Mouse (Mus musculus): ENCODE data around the gene Gm29094. TPM values are rescaled to one million over a fixed set of nuclear protein-coding genes. Genes with fewer than 3 reads are reported as not detected.
"Not testable (repeated sequence)": the region's sequence is repeated elsewhere in the genome, so short reads cannot be mapped to it uniquely, and the experiment has no call there.

The Gm29094 gene
- polyA plus RNA-seq, 1 experiment from 2014 or later: not detected

DNA sequence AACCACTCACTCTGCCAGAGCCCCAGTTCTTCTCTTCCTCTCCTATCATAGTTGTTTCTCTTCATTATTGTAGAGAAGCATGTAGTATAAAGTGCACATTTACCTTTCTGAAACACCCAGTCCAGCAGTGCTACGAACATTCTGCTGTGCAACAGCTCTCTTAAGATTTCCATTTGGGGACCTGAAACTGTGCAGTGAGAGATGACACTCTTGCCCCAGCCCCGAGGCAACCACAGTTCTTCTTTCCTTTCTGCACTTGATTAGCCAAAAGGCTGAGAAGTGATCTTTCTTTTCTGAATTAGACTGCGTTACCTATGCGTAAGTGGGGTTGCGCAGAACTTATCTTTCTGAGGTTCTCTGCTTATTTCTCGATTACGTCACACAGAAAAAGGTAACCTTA, 28.9 kb downstream of the Gm29094 start:
- no peak for DNase-seq (ENCODE audit: low spot score)
- H3K27me3 ChIP-seq (ENCODE audit: control insufficient read depth, insufficient read depth, low read length): no peaks in the 10 kb centered on the region
- no peak overlapping the region for H3K27ac ChIP-seq (ENCODE audit: low read depth, low read length)
- no peak overlapping the region for H3K9ac ChIP-seq (ENCODE audit: low read depth, low read length)
- 93% methylated on average over 7 of the region's 7 CpGs for WGBS
- H3K4me2 ChIP-seq (replicated peaks; ENCODE audit: low read depth, low read length): no peak overlapping the region
- no peaks in the 10 kb centered on the region for H3K9me3 ChIP-seq (ENCODE audit: control insufficient read depth, low read length)
- no peak overlapping the region for H3K4me3 ChIP-seq (ENCODE audit: low read depth, low read length)
- no peaks in the 10 kb centered on the region for H3K36me3 ChIP-seq (ENCODE audit: control insufficient read depth, insufficient read depth, low read length)
- ATAC-seq (ENCODE audit: low FRiP score): no peak
- H3K4me1 ChIP-seq (replicated peaks; ENCODE audit: control insufficient read depth, insufficient read depth, low read length): no peaks in the 10 kb centered on the region

DNA sequence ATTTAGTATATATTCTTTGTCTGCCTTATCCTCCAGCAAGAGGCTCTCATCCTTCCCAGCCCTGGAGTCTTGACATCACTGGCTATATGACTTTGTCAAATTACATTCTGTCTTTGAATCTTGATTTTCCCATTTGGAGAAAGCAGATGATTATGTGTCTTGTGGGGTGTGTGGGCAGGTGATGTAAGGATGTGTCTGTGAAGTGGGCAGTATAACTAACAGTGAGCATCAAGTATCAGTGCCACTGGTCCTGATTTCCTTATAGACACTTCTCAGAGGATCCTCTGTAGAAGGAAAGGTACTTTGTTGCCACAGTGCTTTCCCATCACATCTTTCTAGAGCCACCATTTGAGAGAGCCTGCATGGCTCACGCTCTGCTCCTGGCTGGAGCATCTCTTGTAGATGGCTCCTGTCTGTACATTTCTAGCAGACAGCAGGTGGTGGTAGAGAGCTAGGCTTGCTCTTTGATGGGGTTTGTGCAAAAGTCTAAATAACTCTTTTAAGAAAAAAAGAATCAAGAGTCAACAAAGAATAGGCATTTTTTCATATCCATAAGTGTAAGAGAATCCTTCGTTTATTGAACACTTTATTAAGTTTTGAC, 31.8 kb downstream of the Gm29094 start:
- not testable (repeated sequence) for DNase-seq (ENCODE audit: low spot score); H3K4me2 ChIP-seq (replicated peaks; ENCODE audit: low read depth, low read length); H3K4me3 ChIP-seq (ENCODE audit: low read depth, low read length); H3K27ac ChIP-seq (ENCODE audit: low read depth, low read length); H3K36me3 ChIP-seq (ENCODE audit: control insufficient read depth, insufficient read depth, low read length); H3K4me1 ChIP-seq (replicated peaks; ENCODE audit: control insufficient read depth, insufficient read depth, low read length); H3K9me3 ChIP-seq (ENCODE audit: control insufficient read depth, low read length); H3K9ac ChIP-seq (ENCODE audit: low read depth, low read length); H3K27me3 ChIP-seq (ENCODE audit: control insufficient read depth, insufficient read depth, low read length)
- 76% methylated on average over 1 of the region's 2 CpGs for WGBS
- 0 out of 2 replicates have a peak, but pooled peaks have one; percentile 28 for ATAC-seq (ENCODE audit: low FRiP score)

DNA sequence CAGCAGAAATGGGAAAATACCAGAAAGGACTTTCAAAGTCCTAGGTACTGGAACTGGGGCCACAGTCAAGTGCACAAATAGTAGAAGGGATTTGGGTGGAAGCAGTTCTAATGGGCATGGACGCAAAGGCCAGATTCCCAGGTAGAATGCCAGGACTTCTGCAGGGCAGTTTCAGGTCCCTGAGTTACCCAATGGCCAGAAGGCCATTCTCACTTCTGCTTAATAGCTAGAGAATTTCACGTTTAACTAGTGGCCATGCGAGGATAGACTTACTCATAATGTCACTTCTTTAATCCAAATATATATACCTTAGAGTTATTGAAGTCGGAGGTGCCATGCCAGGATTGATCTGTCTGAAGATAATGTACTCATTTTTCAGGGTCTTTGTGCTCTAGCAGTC, 38.0 kb downstream of the Gm29094 start:
- not testable (repeated sequence) for H3K27ac ChIP-seq (ENCODE audit: low read depth, low read length); H3K4me2 ChIP-seq (replicated peaks; ENCODE audit: low read depth, low read length); H3K4me1 ChIP-seq (replicated peaks; ENCODE audit: control insufficient read depth, insufficient read depth, low read length); H3K36me3 ChIP-seq (ENCODE audit: control insufficient read depth, insufficient read depth, low read length); H3K27me3 ChIP-seq (ENCODE audit: control insufficient read depth, insufficient read depth, low read length); H3K9ac ChIP-seq (ENCODE audit: low read depth, low read length); ATAC-seq (ENCODE audit: low FRiP score); DNase-seq (ENCODE audit: low spot score); H3K9me3 ChIP-seq (ENCODE audit: control insufficient read depth, low read length); H3K4me3 ChIP-seq (ENCODE audit: low read depth, low read length)
- WGBS: 86% methylated on average over 4 of the region's 4 CpGs

DNA sequence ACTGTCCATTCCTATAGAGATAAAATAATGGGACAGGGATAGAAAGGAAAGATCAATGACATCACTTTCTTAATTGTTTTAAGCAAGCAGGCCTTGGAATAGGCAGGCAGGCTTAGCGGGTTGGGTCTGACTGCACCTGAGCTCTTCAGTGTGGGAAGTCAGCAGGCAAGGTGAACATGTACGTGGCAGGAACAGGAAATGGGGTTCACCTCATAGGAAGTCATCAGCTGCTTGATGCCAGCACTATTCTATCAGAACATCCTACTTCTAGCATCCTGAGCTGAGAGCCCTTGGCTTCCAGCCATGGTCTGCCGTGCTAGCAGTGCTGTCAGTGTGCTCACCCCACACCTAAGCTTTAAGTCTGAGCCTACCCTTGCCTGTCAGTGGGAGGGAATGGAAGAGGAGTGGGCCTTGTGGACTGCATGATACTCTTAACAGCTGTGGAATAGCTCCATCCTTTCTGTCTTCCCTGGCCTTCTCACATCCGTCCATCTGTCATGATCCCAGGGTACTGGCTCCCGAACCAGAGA, 39.9 kb downstream of the Gm29094 start:
- not testable (repeated sequence) for H3K4me3 ChIP-seq (ENCODE audit: low read depth, low read length); DNase-seq (ENCODE audit: low spot score); H3K27me3 ChIP-seq (ENCODE audit: control insufficient read depth, insufficient read depth, low read length); H3K36me3 ChIP-seq (ENCODE audit: control insufficient read depth, insufficient read depth, low read length); H3K4me2 ChIP-seq (replicated peaks; ENCODE audit: low read depth, low read length); ATAC-seq (ENCODE audit: low FRiP score); H3K4me1 ChIP-seq (replicated peaks; ENCODE audit: control insufficient read depth, insufficient read depth, low read length); H3K9me3 ChIP-seq (ENCODE audit: control insufficient read depth, low read length); H3K27ac ChIP-seq (ENCODE audit: low read depth, low read length); H3K9ac ChIP-seq (ENCODE audit: low read depth, low read length)
- 88% methylated on average over 4 of the region's 5 CpGs for WGBS

DNA sequence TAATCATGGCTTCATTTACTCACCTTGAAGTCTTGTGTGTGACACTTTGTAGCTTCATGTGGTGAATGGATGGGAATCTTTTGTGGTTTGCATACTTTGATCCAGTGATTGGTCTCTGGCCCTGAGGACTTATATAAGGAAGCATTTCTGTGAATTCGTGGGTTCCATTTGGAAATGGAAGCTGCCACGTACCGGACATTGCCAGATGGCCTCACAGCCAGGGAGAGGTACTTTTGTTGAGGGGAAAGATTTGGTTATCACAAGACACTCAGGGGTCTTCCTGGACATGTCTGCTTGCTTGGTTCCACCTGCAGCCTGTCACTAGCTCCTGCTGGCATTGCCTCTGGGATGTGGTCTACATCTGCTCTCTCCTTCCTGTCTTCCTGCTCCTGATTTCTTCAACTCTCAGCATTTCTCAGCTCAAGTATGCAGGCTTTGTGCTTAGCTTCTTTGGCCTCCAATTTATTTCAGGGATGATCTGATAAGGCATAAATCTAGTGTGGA, 41.4 kb downstream of the Gm29094 start:
- H3K27me3 ChIP-seq (ENCODE audit: control insufficient read depth, insufficient read depth, low read length); H3K9ac ChIP-seq (ENCODE audit: low read depth, low read length); H3K27ac ChIP-seq (ENCODE audit: low read depth, low read length); H3K4me1 ChIP-seq (replicated peaks; ENCODE audit: control insufficient read depth, insufficient read depth, low read length); DNase-seq (ENCODE audit: low spot score); ATAC-seq (ENCODE audit: low FRiP score); H3K9me3 ChIP-seq (ENCODE audit: control insufficient read depth, low read length); H3K36me3 ChIP-seq (ENCODE audit: control insufficient read depth, insufficient read depth, low read length); H3K4me2 ChIP-seq (replicated peaks; ENCODE audit: low read depth, low read length); H3K4me3 ChIP-seq (ENCODE audit: low read depth, low read length): not testable (repeated sequence)
- 84% methylated on average over 3 of the region's 3 CpGs for WGBS

DNA sequence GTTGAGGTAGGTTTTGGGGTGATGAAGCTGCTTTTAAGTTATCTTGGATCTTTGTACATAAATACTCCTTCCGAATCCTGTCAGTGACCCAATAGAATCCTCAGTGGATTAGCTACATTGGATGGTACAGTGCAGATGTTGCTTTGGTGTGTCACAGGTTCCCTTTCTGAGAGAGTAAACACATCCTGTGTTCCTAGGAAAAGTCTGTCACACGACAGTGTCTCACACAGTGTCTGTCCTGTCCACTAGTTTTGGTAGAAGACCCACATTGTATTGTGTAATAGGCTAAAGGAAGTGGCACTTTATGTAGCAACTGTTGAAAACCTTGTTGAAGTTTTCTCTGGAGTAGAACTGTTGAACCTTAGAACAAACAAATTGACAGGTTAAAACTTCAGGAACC, 54.2 kb downstream of the Gm29094 start:
- H3K9me3 ChIP-seq (ENCODE audit: control insufficient read depth, low read length): no peaks in the 10 kb centered on the region
- no peaks in the 10 kb centered on the region for H3K4me1 ChIP-seq (replicated peaks; ENCODE audit: control insufficient read depth, insufficient read depth, low read length)
- H3K4me3 ChIP-seq (ENCODE audit: low read depth, low read length): no peak overlapping the region
- WGBS: 90% methylated on average over 2 of the region's 2 CpGs
- H3K27ac ChIP-seq (ENCODE audit: low read depth, low read length): no peak overlapping the region
- no peak overlapping the region for H3K9ac ChIP-seq (ENCODE audit: low read depth, low read length)
- no peaks in the 10 kb centered on the region for H3K36me3 ChIP-seq (ENCODE audit: control insufficient read depth, insufficient read depth, low read length)
- H3K27me3 ChIP-seq (ENCODE audit: control insufficient read depth, insufficient read depth, low read length): no peaks in the 10 kb centered on the region
- ATAC-seq (ENCODE audit: low FRiP score): no peak
- no peak for DNase-seq (ENCODE audit: low spot score)
- no peak overlapping the region for H3K4me2 ChIP-seq (replicated peaks; ENCODE audit: low read depth, low read length)

DNA sequence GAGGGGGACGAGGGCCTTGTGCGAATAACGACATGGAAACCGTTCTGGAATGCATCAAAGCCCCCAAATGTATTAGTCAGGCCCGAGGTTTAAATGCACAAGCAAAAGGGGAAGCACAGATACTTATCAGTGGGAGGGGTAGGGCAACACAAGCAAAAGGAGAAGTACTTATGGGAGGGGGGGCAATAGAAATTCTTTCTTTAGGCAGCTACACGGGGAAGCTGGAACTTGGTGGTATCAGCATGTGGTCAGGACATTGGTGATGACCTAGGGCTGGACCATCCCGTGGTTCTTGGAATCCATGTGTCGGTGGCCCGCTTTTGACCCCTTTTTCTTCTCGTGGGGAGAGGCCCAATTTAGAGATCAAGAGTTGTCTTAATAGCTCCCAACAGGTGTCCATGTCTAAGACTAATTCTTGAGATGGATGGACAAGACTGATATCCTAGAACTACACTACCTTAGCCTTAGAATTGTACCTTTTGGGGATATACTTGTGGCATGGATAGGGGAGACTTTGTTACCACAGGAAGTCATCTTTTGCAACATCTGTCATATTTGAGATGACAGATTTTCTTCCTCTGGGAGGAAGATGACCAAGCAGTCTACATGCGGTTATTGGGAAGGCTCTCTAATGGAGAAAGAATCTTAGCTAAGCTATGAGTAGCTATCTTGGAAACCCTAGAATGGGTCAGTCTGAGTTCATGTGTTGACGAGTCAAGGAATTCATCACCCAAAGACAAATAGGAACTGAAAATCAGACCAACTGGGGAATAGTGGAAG, 57.6 kb downstream of the Gm29094 start:
- ATAC-seq (ENCODE audit: low FRiP score) (no peak), DNase-seq (ENCODE audit: low spot score) (no peak)
- Histone ChIP-seq H3K36me3 (ENCODE audit: control insufficient read depth, insufficient read depth, low read length) (no peaks in the 10 kb centered on the region), H3K27me3 (ENCODE audit: control insufficient read depth, insufficient read depth, low read length) (no peaks in the 10 kb centered on the region), H3K4me3 (ENCODE audit: low read depth, low read length) (no peak overlapping the region), H3K27ac (ENCODE audit: low read depth, low read length) (no peak overlapping the region), H3K9me3 (ENCODE audit: control insufficient read depth, low read length) (no peaks in the 10 kb centered on the region), H3K4me2 (replicated peaks; ENCODE audit: low read depth, low read length) (no peak overlapping the region), H3K4me1 (replicated peaks; ENCODE audit: control insufficient read depth, insufficient read depth, low read length) (no peaks in the 10 kb centered on the region), H3K9ac (ENCODE audit: low read depth, low read length) (no peak overlapping the region)
- 87% methylated on average over 12 of the region's 12 CpGs for WGBS

DNA sequence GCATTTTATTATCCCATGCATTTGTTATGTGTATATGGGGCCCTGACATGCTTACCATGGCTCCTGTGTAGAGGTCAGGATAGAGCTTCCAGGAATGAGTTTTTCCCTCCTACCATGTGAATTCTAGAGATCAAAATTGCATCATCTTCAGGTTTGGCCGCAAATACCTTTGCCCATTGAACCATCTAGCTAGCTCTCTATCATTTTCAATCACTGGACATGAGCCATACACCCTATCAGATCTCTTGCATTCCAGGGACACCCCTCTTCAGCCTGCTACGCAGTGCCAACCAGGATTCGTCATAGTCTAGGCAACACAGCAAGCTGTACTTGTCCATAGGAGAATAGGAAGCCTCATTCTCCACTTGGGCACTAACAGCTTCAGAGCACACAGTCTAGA, 64.8 kb downstream of the Gm29094 start:
- H3K4me2 ChIP-seq (replicated peaks; ENCODE audit: low read depth, low read length): no peak overlapping the region
- H3K4me3 ChIP-seq (ENCODE audit: low read depth, low read length): no peak overlapping the region
- WGBS: 92% methylated on average over 3 of the region's 3 CpGs
- H3K9ac ChIP-seq (ENCODE audit: low read depth, low read length): no peak overlapping the region
- H3K9me3 ChIP-seq (ENCODE audit: control insufficient read depth, low read length): no peaks in the 10 kb centered on the region
- H3K27me3 ChIP-seq (ENCODE audit: control insufficient read depth, insufficient read depth, low read length): no peaks in the 10 kb centered on the region
- no peaks in the 10 kb centered on the region for H3K36me3 ChIP-seq (ENCODE audit: control insufficient read depth, insufficient read depth, low read length)
- no peaks in the 10 kb centered on the region for H3K4me1 ChIP-seq (replicated peaks; ENCODE audit: control insufficient read depth, insufficient read depth, low read length)
- no peak for DNase-seq (ENCODE audit: low spot score)
- no peak for ATAC-seq (ENCODE audit: low FRiP score)
- no peak overlapping the region for H3K27ac ChIP-seq (ENCODE audit: low read depth, low read length)

DNA sequence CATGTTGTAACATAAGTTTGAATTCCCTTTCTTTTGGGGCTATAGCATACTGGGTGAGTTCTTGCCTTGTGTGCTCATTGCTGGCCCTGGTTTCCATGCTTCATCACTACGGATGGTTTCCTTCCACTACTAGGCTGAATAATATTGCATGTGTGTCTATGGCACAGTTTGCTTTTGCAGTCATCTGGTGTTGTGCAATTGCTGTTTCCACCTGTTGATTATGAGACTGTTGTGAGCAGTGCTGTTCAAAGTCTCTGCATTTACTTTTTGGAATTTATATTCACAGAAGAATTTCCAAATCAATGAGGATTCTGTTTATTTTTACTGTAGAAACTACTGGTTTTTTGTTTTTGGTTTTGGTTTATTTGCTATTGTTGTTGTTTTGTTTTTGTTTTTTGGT, 65.4 kb downstream of the Gm29094 start:
- Histone ChIP-seq H3K9me3 (ENCODE audit: control insufficient read depth, low read length) (no peaks in the 10 kb centered on the region), H3K9ac (ENCODE audit: low read depth, low read length) (no peak overlapping the region), H3K36me3 (ENCODE audit: control insufficient read depth, insufficient read depth, low read length) (no peaks in the 10 kb centered on the region), H3K4me3 (ENCODE audit: low read depth, low read length) (no peak overlapping the region), H3K4me1 (replicated peaks; ENCODE audit: control insufficient read depth, insufficient read depth, low read length) (no peaks in the 10 kb centered on the region), H3K27me3 (ENCODE audit: control insufficient read depth, insufficient read depth, low read length) (no peaks in the 10 kb centered on the region), H3K4me2 (replicated peaks; ENCODE audit: low read depth, low read length) (no peak overlapping the region), H3K27ac (ENCODE audit: low read depth, low read length) (no peak overlapping the region)
- ATAC-seq (ENCODE audit: low FRiP score) (no peak), DNase-seq (ENCODE audit: low spot score) (no peak)
- WGBS: 87% methylated on average over 1 of the region's 1 CpGs

Measured in hindbrain, embryonic 11.5 days (tissue).